Mouse (Mus musculus) CH12.LX (cell line): ENCODE results near the gene Opn4.

Source experiments
- BHLHE40 ChIP-seq: IDR thresholded peaks from 2 replicates; pipeline ENCODE4 v1.6.1; 2011; ENCODE audit warnings: mild to moderate bottlenecking, low read depth, low read length, improper control_type of control experiment
- CTCF ChIP-seq, 2 experiments: IDR thresholded peaks in 1 of 2; conservative IDR thresholded peaks in 1 of 2; 2 replicates each; pipeline ENCODE4 v1.5.1; 2011 to 2012; ENCODE audit warnings: low read depth in 2 of 2, low read length in 2 of 2, improper control_type of control experiment in 1 of 2, inconsistent platforms in 1 of 2, mild to moderate bottlenecking in 1 of 2, moderate library complexity in 1 of 2
- EP300 ChIP-seq: IDR thresholded peaks from 2 replicates; pipeline ENCODE4 v1.6.1; 2011; ENCODE audit warnings: low read length, improper control_type of control experiment
- IRF4 ChIP-seq: IDR thresholded peaks from 2 replicates; pipeline ENCODE4 v1.6.1; 2014; ENCODE audit warnings: low read depth, mild to moderate bottlenecking, inconsistent platforms, low read length, improper control_type of control experiment
- MAFK ChIP-seq: IDR thresholded peaks from 2 replicates; pipeline ENCODE4 v1.6.1; 2011; ENCODE audit warnings: low read length, improper control_type of control experiment; ENCODE audit not compliant: insufficient replicate concordance
- MAX ChIP-seq: IDR thresholded peaks from 2 replicates; pipeline ENCODE4 v1.6.1; 2011; ENCODE audit warnings: low read length, improper control_type of control experiment
- MYC ChIP-seq: IDR thresholded peaks from 2 replicates; pipeline ENCODE4 v1.6.1; 2011; ENCODE audit warnings: low read depth, mild to moderate bottlenecking, improper control_type of control experiment, low read length
- PAX5 ChIP-seq: IDR thresholded peaks from 2 replicates; pipeline ENCODE4 v1.6.1; 2012; ENCODE audit warnings: low read length, inconsistent platforms, mixed read lengths
- POLR2A ChIP-seq: IDR thresholded peaks from 2 replicates; pipeline ENCODE4 v1.6.1; 2011; ENCODE audit warnings: low read depth, mild to moderate bottlenecking, improper control_type of control experiment, low read length
- RCOR1 ChIP-seq: conservative IDR thresholded peaks from 2 replicates; pipeline ENCODE4 v1.6.1; 2012; ENCODE audit warnings: low read depth, mild to moderate bottlenecking, inconsistent platforms, low read length, improper control_type of control experiment
- TBP ChIP-seq: conservative IDR thresholded peaks from 2 replicates; pipeline ENCODE4 v1.6.1; 2011; ENCODE audit warnings: low read depth, low read length, improper control_type of control experiment
- UBTF ChIP-seq: IDR thresholded peaks from 2 replicates; pipeline ENCODE4 v1.6.1; 2012; ENCODE audit warnings: low read depth, mild to moderate bottlenecking, inconsistent platforms, low read length, improper control_type of control experiment, moderate library complexity
- USF1 ChIP-seq: IDR thresholded peaks from 2 replicates; pipeline ENCODE4 v1.6.1; 2014; ENCODE audit warnings: low read depth, mild to moderate bottlenecking, inconsistent platforms, low read length, improper control_type of control experiment
- ZC3H11A ChIP-seq: IDR thresholded peaks from 2 replicates; pipeline ENCODE4 v1.6.1; 2012; ENCODE audit warnings: low read depth, mild to moderate bottlenecking, inconsistent platforms, low read length, improper control_type of control experiment

- TF ChIP-seq CTCF (conservative IDR thresholded peaks at IDR 0.05 in 1 of 2, IDR thresholded peaks at IDR 0.05 in 1 of 2; ENCODE audit: low read depth in 2 of 2, low read length in 2 of 2) (no peak), USF1 (no peak), POLR2A (no peak), RCOR1 (no peak), BHLHE40 (no peak), ZC3H11A (no peak), MAX (no peak), IRF4 (no peak), TBP (no peak), MAFK (no peak), UBTF (no peak), PAX5 (no peak), EP300 (no peak), MYC (no peak)
Observed at GRCm38 (mm10) chr14:34615082-34615481, 15.1 kb upstream of the Opn4 start.
